Mouse (Mus musculus) liver, embryonic 14.5 days (tissue): Measurements from ENCODE around the gene Abracl. TPM values are rescaled to one million over a fixed set of nuclear protein-coding genes. Genes with fewer than 3 reads are reported as not detected.

ENCODE experiments used
- ATAC-seq: fragments of 200-750 bp; cut with Nextera tagmentation; 2 replicates; pipeline ENCODE4 v1.8.0; 2017; ENCODE audit warnings: moderate number of reproducible peaks, mild to moderate bottlenecking, moderate library complexity; ENCODE audit not compliant: insufficient read depth
- DNase-seq, 3 experiments: peaks; one replicate each; pipeline ENCODE4 v3.0.0-alpha.2; 2012 to 2013; ENCODE audit warnings: low read depth in 3 of 3, low spot score in 3 of 3
- H3K27ac ChIP-seq: fragments of 300-500 bp; sonication (generic); 2 replicates; pipeline ENCODE4 v1.5.1; 2014; ENCODE audit warnings: moderate library complexity, mild to moderate bottlenecking, control low read depth, inconsistent platforms
- H3K27me3 ChIP-seq: fragments of 300-500 bp; sonication (generic); 2 replicates; pipeline ENCODE4 v1.6.1; 2014; ENCODE audit warnings: mild to moderate bottlenecking, low read length, moderate library complexity; ENCODE audit not compliant: control insufficient read depth, insufficient read depth
- H3K36me3 ChIP-seq: fragments of 300-500 bp; sonication (generic); replicated peaks from 2 replicates; pipeline ENCODE4 v1.6.1; 2014; ENCODE audit warnings: low read depth; ENCODE audit not compliant: control insufficient read depth, insufficient read depth
- H3K4me1 ChIP-seq, 2 experiments: fragments of 200-500 bp in 1 of 2; fragments of 300-500 bp in 1 of 2; sonication (generic) in 1 of 2; replicated peaks; 2 replicates each; pipeline ENCODE4 v1.6.1; 2012 to 2014; ENCODE audit warnings: antibody characterized with exemption in 1 of 2, inconsistent platforms in 1 of 2, low read length in 1 of 2; ENCODE audit not compliant: control insufficient read depth in 2 of 2, insufficient read depth in 2 of 2
- H3K4me2 ChIP-seq: fragments of 300-500 bp; sonication (generic); 2 replicates; pipeline ENCODE4 v1.6.1; 2014; ENCODE audit warnings: low read depth, mild to moderate bottlenecking, control low read depth, moderate library complexity
- H3K4me3 ChIP-seq, 2 experiments: fragments of 200-500 bp in 1 of 2; fragments of 300-500 bp in 1 of 2; sonication (generic) in 1 of 2; 2 replicates each; pipeline ENCODE4 v1.5.1; 2012 to 2014; ENCODE audit warnings: low read depth in 2 of 2, low read length in 2 of 2, mild to moderate bottlenecking in 2 of 2, control low read depth in 1 of 2, inconsistent platforms in 1 of 2, moderate library complexity in 1 of 2; ENCODE audit not compliant: insufficient read depth in 1 of 2
- H3K9ac ChIP-seq: fragments of 300-500 bp; sonication (generic); replicated peaks from 2 replicates; pipeline ENCODE4 v1.6.1; 2014; ENCODE audit warnings: mild to moderate bottlenecking, control low read depth, moderate library complexity
- H3K9me3 ChIP-seq: fragments of 300-500 bp; sonication (generic); 2 replicates; pipeline ENCODE4 v1.6.1; 2016; ENCODE audit warnings: low read length, mixed read lengths; ENCODE audit not compliant: control insufficient read depth
- CTCF ChIP-seq: IDR thresholded peaks from 2 replicates; pipeline ENCODE4 v1.5.1; 2016; ENCODE audit warnings: antibody characterized with exemption, low read depth, control low read depth
- EP300 ChIP-seq: IDR thresholded peaks from 2 replicates; pipeline ENCODE4 v1.6.1; 2016; ENCODE audit warnings: antibody characterized with exemption, low read depth
- WGBS: fragments of 180-500 bp; shearing (Covaris S2); extraction: QIAGEN DNeasy Blood & Tissue Kit; methylation state at CpG from one replicate; pipeline ENCODE4 v1.1.7; 2014; ENCODE audit not compliant: insufficient replicate concordance; 5-methylcytosine and 5-hydroxymethylcytosine counted together
- polyA plus RNA-seq, 2 experiments: library from polyadenylated mRNA; depleted of rRNA in 1 of 2; stranded (reverse) in 1 of 2; unstranded in 1 of 2; fragments of >200 nt; fragmentation: Nextera tagmentation in 1 of 2; extraction: Ambion mirVana in 1 of 2; gene quantifications; 2 replicates each; pipeline versions ENCODE4 v1.2.1 to v1.2.3; 2012 to 2014

Gene Abracl
- polyA plus RNA-seq, 2 experiments = 37.2 to 71.1 TPM

DNA sequence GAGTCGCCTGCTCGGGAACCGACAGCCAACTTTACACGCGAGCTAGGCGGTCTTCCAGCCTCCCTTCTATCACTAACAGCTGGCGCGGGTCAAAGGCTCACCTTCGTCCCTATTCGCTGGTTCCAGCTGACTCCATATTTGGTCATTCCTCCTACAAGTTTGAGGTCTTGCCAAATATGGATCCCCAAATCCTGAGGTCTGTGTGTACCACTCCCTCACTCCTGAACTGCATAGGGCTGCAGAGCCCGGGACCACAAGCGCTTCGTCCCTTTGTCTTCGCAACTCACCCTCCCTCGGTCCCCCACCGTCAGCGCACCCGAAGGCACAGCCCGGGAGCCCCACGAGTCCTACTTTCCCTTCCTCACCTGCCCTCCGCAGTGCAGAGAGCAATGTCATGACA lies 776 bp downstream of the Abracl start:
- Histone ChIP-seq H3K36me3 (no peaks in the 10 kb centered on the region; the same call in 1 of the 2 replicates), H3K4me3 (peak overlapping the region; percentile 81 to 89), H3K27ac (peak overlapping the region; percentile 69), H3K4me1 (peaks cover 0 to 6% of the 10 kb centered on the region in 2 experiments; a peak in 3 of 4 replicates), H3K4me2 (peak overlapping the region; percentile 90), H3K9ac (peak overlapping the region; percentile 91), H3K27me3 (no peaks in the 10 kb centered on the region), H3K9me3 (no peaks in the 10 kb centered on the region)
- under 1% methylated on average over 21 of the region's 21 CpGs for WGBS
- ATAC-seq = peak; percentile 80
- DNase-seq = peak; percentile 53 to 68 (median 56)
- TF ChIP-seq EP300 (no peak), CTCF (no peak)

DNA sequence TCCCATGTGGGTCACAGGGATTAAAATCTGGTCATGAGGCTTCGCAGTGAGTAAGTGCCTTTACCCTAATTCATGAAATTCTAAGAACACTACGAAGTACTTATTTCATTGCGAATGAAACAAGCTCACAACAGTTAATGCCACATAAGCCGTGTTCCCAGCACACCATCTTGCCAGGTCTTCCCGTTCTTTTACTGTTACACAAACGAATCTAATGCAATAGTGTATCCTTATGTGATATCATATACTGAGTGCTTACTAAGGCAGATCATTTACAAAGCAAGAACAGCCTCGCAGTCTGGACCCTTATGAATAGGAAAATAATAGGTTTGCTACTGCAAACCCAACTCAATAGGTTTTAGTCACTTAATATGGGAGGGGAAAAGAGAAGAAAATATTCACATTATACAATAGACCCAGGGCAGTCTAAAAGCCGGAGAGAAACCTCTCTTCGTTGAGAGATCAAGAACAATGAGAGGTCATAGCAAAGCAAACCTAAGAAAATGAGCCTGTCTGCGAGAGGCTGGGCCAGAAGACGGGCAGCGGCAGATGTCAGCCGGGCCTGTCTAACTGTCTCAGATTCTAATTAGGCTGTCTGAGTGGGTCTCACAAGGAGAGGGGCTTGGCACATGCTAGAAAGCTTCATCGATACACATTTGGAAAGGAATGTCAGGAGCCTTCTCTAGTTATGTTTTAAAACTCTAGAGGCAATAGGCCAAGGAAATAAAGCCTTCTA lies 1.3 kb downstream of the Abracl start:
- ATAC-seq (no peak; the same call in 1 of the 2 replicates), DNase-seq (no peak)
- Histone ChIP-seq H3K36me3 (no peaks in the 10 kb centered on the region; the same call in 1 of the 2 replicates), H3K4me2 (peak overlapping the region; percentile 90), H3K9me3 (no peaks in the 10 kb centered on the region), H3K4me3 (peak overlapping the region; percentile 81 to 89), H3K4me1 (peaks cover 0 to 6% of the 10 kb centered on the region in 2 experiments; a peak in 3 of 4 replicates), H3K27ac (no peak overlapping the region), H3K27me3 (no peaks in the 10 kb centered on the region), H3K9ac (peak overlapping the region; percentile 91)
- 40% methylated on average over 14 of the region's 14 CpGs for WGBS
- no peak for TF ChIP-seq EP300
- TF ChIP-seq CTCF = no peak

DNA sequence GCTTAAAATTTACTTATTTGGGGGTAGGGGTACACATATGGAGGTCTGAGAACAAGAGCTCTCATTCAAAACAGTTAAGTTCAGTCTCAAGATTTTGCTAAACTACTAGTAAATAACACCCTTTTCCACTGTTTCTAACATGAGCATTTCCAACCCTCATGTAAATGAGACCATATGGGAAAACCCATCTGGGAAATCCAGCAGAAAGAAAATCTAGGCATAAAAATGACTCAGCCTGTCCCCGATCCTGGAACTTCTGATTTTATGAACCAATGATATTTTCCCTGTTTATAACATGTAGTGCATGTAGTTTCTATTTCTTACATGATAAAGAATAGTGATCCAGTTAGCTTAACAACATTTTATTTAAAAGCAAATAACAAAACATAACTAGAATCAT lies 2.2 kb downstream of the Abracl start:
- no peaks in the 10 kb centered on the region for H3K9me3 ChIP-seq
- no peaks in the 10 kb centered on the region; the same call in 1 of the 2 replicates for H3K36me3 ChIP-seq
- H3K4me3 ChIP-seq = no peak overlapping the region
- peaks cover 0 to 6% of the 10 kb centered on the region in 2 experiments; a peak in 3 of 4 replicates for H3K4me1 ChIP-seq
- WGBS = 79% methylated on average over 1 of the region's 1 CpGs
- H3K27ac ChIP-seq = no peak overlapping the region
- no peak overlapping the region for H3K4me2 ChIP-seq
- no peaks in the 10 kb centered on the region for H3K27me3 ChIP-seq
- ATAC-seq (no peak), DNase-seq (no peak)
- TF ChIP-seq CTCF (no peak), EP300 (no peak)
- H3K9ac ChIP-seq = no peak overlapping the region

DNA sequence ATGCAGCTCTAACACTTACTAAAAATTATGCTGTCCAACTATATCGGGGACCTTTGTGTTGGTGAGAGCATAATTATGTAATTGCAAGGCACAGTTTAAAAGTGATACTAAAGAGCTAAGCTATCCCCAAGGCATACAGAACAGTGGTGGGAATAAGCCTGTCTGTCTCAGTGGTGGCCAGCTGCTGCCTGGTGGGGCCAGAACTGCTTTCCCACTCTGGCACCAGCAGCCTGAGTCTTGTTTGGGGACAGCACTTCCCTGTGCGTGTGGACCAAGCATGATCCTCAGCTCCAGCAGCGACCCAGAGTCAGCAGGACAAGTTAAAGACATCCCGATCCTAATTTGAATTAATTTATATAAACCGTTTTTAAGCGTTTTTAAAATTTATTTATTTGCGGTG lies 2.6 kb downstream of the Abracl start:
- no peak overlapping the region for H3K4me3 ChIP-seq
- WGBS = 75% methylated on average over 7 of the region's 7 CpGs
- peaks cover 0 to 6% of the 10 kb centered on the region in 2 experiments; a peak in 3 of 4 replicates for H3K4me1 ChIP-seq
- H3K36me3 ChIP-seq = no peaks in the 10 kb centered on the region; the same call in 1 of the 2 replicates
- DNase-seq = no peak
- H3K9me3 ChIP-seq = no peaks in the 10 kb centered on the region
- no peak for ATAC-seq
- H3K9ac ChIP-seq = no peak overlapping the region
- no peak overlapping the region for H3K27ac ChIP-seq
- no peak for TF ChIP-seq EP300
- no peak for TF ChIP-seq CTCF
- no peak overlapping the region for H3K4me2 ChIP-seq
- no peaks in the 10 kb centered on the region for H3K27me3 ChIP-seq

DNA sequence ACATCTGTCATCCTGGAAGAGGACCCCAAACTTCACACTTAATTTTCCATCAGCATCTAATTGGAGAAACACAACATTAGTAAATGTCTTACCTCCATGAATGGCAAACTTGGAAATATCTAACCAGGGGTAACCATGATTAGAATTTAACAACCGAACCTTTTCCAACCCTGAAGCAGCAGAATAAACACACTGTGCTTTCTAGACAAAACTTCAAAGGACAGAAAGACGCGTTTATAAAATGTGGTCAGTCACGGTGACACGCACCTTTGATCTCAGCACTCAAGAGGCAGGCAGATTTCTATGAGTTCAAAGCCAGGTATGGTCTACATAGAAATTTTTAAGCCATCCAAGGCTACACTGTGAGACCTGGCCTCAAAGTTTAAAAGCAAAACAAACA lies 11.3 kb downstream of the Abracl start:
- H3K27ac ChIP-seq = no peak overlapping the region
- no peaks in the 10 kb centered on the region for H3K4me1 ChIP-seq
- no peaks in the 10 kb centered on the region for H3K27me3 ChIP-seq
- no peak for TF ChIP-seq CTCF
- TF ChIP-seq EP300 = no peak
- no peak overlapping the region for H3K4me2 ChIP-seq
- DNase-seq (no peak), ATAC-seq (no peak)
- H3K36me3 ChIP-seq = no peaks in the 10 kb centered on the region
- WGBS = 86% methylated on average over 5 of the region's 5 CpGs
- H3K9ac ChIP-seq = no peak overlapping the region
- H3K9me3 ChIP-seq = no peaks in the 10 kb centered on the region
- H3K4me3 ChIP-seq = no peak overlapping the region
